Mouse (Mus musculus): ENCODE results near the gene 4833427G06Rik.
A peak's percentile ranks its signal among the peaks of the same experiment; 100 is the strongest.

DNA sequence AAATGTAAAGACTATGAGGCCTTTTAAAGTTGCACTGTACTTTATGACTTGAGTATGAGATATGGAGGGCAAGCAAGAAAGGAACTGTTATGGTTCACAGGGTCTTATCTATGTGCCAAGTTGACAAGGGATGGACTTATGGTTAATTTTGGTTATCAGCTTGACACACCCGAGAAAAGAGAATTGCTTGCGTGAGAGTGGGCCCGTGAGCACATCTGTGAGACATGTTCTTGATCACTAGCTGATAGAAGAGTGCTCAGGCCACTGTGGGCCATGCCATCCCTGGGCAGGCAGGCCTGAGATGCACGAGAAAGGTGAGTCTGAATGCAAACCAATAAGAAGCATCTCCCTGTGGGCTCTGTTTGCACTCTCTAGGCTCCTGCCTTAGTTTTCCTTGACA is 35.6 kb upstream of the 4833427G06Rik start:
- TF ChIP-seq CTCF (IDR thresholded peaks at IDR 0.05; ENCODE audit: low read depth) = no peak
- TF ChIP-seq EP300 (IDR thresholded peaks at IDR 0.05; ENCODE audit: low read depth) = peak; percentile 51; the same call in 1 of the 2 replicates

All from liver, embryonic 14.5 days (tissue).